Mouse (Mus musculus) left cerebral cortex, adult 8-10 months (tissue): ENCODE measurements around the gene Kdm1b. TPM values are rescaled to one million over a fixed set of nuclear protein-coding genes. Genes with fewer than 3 reads are reported as not detected.

Experiments
- DNase-seq, 2 experiments: peaks; one replicate each; pipeline ENCODE4 v3.0.0; 2022; ENCODE audit warnings: low spot score in 2 of 2
- total RNA-seq, 4 experiments: library from RNA; stranded (reverse); gene quantifications; 2 replicates each; pipeline ENCODE4 v1.2.4; 2022

The Kdm1b gene
- total RNA-seq, 4 experiments from 2014 or later: 7.5 to 11.3 (median 8.5) TPM

DNA sequence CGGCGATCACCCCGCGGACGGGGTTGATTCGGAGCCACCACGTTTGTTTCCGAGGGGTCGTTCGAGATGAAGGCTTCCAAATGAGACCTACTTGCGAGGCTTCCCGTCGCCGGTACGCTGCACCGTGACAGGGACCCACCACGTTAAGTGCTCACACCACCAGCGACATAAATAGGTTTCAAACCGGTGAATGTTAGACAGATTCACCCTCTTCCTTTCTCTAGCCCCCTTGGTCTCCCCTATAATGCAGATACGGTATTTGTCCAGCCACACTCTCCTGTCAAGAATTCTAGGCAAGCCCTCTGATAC is 63.2 kb downstream of the Kdm1b start:
- DNase-seq: no peak

DNA sequence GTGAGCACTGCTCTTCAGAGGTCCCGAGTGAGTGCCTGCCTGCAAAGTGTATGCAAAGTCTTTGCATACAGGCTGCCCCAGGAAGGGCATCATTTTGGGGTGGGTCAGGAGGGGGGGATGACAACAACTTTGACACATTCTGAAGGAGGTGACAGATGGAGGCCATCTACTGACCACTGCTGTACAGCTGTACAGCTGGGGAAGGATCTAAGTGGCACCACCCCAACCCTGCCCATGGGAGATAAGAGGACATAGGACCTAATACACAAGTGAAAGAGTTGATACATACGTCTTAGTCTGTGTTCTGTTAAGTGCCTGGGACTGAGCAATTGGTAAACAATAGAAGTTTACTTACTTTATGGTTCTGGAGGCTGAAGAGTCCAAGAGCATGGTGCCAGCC is 65.9 kb downstream of the Kdm1b start:
- DNase-seq: no peak

DNA sequence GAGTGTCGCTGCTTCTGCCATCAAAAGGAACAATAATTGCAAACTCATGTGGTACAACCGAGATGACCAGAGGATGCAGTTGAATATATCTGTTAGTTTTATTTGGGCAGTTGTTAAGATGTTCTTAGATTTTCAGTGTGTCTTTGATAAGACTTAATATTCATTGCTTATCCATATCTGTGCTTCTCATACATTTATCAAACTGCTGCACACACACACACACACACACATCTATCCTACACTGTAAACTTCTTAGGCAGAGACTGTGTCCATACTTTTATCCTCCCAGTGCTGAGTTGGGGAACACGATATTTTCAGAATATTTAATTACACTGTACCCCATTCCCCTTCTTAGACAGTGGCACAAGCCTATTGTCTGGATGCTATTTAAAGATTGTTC is 67.9 kb downstream of the Kdm1b start:
- DNase-seq: no peak

DNA sequence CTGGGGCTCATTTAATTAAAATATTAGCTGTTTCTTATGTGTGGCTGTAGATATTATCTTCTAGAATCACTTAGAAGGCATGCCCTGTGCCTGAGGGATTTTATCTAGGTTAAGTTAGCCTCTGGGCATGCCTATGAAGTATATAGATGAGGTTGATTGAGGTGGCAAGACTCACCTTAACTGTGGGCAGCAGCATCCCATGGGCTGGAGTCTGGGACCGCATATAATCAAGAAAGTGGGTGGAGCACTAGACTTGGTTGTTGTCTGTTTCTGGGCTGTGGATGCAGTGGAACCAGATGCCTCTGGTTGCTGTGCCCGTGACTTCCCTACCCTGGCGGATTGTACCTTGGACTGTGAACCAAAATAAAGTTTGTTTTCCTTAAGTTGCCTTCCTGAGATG is 68.8 kb downstream of the Kdm1b start:
- no peak for DNase-seq

DNA sequence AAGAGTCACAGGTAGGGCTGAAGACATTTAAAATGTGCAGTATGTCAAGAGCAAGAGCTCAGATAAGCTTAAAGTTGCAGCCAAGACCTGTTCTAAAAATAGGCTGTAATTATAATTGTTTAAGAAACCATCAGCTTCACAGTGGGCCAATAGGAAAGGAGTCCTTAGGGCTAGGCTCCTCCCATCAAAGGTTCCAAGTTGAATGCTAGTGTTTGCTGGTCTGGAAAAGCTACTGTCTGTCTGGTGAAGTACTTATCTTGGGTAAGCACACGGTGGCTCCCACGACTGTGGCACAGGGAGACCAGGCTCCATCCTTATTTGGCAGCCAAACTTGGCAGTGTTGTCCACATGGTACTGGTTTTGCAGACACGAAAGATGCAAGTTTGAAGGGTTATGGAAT is 69.6 kb downstream of the Kdm1b start:
- no peak for DNase-seq

DNA sequence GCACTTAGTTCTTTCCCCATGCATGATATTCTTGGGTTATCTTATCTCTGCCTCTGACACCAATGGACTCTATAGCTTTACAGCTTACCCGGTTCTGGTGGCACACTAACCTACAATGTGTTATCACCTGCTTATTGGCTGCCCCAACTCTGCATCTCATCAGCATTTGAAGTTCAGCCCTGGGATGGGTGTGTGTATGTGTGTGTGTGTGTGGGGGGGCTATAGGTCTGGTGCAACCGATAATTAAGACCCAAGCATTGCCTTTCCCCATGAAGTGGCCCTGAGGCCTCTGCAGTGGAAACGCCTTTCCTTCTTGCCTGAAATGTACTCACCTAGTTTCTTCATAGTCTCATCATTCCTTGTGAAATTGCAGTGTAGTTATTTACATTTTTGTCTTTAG is 72.7 kb downstream of the Kdm1b start:
- no peak for DNase-seq

DNA sequence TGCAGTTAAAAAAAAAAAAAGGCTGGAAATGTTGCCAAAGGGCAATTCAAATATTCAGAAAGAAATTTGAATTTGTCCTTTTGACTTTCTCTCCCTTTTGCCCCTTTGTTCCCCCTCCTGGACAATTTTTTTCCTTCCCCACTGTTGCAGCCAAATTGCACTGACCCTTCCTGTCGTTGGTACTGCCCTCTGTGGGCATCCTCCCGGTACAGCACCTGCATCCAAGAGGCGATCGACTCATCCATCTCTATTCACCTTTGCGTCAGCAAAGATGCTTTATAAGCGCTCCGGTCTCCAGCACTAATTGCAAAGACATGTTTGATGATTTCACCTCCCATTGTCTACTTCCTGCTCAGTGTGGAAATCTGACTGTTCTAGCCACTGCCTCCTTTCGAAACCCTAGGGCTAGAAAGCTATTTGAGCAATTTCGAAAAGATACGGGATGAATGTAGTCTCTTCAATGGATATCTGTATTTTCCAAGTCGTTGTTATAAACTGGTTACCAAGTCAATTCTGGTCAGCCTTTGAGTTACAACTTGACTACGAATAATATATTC is 78.1 kb downstream of the Kdm1b start:
- no peak for DNase-seq

DNA sequence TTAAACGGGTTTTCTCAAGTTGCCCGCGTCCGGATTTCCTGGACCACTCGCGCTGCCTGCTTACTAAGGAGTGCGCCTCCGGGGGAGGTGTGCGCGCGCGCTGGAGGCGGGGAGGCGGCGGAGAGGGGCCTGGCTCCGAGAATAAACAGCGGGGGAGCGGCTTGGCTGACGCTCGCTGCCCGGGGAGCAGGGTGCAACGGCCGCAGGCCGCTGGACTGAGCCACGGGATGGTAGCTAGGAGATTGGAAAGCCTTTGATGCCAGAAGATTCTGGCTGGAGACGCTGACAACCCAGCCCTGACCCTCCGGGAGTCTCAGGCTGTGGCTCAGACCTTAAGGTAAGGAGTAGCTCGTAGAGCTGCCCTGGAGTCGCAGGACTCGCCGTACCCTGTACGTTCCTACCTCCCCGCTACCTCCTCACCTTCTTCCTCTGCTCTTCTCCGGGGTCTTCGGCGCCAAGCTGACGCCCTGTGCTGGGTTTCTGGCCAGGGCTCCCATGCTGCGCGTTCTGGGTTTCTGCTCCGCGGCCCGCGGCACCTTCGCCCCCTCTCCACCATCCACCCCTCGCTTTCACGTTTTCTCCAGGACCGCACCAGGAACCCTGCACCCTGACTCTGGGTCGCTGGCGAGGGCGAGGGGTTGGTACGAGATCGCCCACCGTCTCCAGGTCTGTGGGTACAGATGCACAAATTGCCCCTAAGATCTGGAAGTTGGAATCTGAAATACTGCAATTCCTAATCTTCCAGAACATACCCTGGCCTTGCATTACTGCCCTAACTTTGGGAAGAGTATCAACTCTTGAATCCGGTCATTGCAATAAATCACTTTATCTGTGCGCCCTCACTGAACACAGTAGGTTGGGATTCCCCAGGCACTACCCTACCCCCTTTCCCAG is 79.5 kb downstream of the Kdm1b start, which contains the start of gene Rnf144b:
Rnf144b (plus strand) TSS at position 120 of the 894 bp plus-strand sequence.
- DNase-seq: peak in 1 of 2 experiments; percentile 45

DNA sequence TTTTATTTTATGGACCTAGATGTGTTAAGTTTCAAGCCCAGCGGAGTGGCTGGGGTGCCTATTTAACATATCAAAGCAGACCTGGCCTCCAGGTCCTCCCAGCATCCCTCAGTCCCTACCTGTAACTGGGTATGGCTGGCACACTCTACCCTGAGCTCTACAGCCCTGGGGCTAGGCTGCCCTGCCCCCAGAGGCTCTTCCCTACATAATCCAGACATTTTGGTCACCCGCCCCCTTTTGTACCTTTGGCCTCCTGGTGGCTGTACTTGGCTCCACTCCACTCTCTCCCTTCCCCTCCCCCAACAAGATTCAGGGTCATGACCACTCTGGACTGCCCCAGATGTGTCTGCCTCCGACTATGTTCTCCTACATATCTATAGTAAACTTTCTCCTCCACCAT is 81.2 kb downstream of the Kdm1b start:
- DNase-seq: no peak

DNA sequence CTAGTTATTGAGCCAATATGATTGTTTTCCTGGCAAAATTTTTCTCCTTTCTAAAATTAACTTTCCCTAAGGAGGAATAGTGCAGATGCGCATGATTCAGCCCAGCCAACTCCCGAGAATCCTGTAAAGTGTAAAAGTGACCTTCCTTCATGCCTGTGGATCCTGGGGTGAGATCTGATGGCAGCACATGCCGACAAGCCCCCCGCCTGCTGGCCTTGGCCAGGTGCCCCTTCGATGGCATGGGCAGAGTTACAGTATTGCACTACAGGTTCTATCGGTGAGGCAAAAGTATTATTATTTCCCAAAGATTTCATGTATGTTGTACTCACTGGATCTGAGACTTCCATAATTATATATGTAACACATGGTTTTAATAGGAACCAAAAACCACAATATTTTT is 81.7 kb downstream of the Kdm1b start:
- DNase-seq: no peak

DNA sequence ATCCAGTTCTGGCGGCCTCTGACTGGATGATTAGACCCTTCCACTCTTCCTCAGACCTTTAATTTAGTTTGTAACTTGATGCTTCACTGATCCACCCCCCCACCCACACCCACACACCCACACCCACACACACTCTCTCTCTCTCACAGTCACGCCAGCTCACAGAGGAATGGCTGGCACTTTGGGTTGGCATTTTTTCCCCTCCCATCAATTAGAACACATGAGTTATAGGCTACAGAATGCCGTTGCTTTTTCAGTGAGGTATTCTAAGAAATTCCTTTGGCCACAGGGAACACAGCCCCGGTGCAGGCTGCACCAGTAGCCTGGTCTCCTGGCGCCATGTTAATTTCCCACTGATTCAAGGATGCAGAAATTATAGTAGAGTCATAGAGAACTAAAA is 82.3 kb downstream of the Kdm1b start:
- DNase-seq: no peak

DNA sequence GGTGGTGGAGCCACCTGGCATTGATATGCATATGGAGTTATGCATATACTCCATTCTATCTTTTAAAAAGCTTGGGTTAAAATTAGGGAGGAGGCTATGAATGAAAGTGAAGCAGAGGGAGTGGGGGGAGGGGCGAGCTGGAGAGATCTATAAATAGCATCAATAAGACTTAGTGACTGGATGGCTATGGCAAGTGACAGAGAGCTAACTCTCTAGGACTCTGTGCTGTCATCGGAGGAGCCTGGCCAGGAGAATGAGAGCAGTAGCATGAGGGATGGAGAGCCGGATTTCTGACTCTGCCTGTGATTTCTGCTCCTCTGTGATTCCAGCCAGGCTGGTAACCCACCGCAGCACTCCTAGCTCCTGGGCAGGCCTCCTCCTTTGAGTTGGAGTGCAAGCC is 85.8 kb downstream of the Kdm1b start:
- no peak for DNase-seq

DNA sequence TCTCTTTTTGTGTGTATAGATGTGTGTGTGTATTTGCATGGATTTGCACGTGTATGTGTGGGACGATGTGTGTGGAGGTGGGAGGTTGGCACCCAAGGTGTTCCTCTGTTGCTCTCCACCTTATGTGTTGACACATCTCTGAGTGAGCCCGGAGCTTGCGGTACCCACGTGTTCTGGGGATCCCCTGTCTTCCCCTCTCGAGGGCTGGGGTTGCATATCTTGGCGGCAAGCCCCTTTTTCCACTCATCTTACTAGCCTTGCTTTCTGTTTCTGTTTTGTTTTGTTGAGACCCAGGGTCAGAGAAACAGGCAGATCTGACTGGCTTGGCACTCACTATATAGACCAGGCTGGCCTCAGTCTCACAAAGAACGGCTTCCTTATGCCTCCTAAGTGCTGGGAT is 89.8 kb downstream of the Kdm1b start:
- no peak for DNase-seq

DNA sequence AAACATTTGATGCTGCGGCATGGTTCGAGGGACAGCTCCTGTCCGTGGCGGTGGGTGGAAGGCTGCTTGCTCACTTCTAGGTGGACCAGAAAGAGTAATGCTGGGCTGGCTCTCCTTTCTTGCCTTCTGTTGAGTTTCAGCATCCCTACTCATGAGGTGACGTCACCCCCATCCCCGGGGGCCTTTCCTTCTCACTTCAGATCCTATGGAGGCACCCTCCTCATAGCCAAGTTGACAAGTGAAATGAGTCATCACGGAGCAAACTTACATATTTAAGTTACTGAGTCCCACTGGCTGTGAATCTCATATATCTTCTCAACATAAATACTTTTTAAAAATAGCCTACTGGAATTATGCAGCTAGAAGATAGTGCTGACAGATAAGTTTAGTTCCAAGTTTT is 91.5 kb downstream of the Kdm1b start:
- peak in 1 of 2 experiments; percentile 76 for DNase-seq

Other genes with a start within 250 kb of the Kdm1b start
- gene Kif13a, start 113.6 kb upstream of the Kdm1b start, total RNA-seq: 10 to 100 TPM; 25.6 to 27.6 (median 26.7) TPM
- gene Nhlrc1, start 28.6 kb upstream of the Kdm1b start, total RNA-seq: 10 to 100 TPM; 15.9 to 17.9 (median 17.3) TPM
- gene Tpmt, start 1.2 kb downstream of the Kdm1b start, total RNA-seq: 10 to 100 TPM; 10.3 to 12.8 (median 10.5) TPM
- 10 to 100 TPM; 53.1 to 58.2 (median 56.6) TPM for gene Dek, start 62.7 kb downstream of the Kdm1b start, total RNA-seq
- 10 to 100 TPM; 23.9 to 28.6 (median 26.7) TPM for gene Rnf144b, start 79.2 kb downstream of the Kdm1b start, total RNA-seq